Mouse (Mus musculus) neutrophil, adult 65 days (primary cell): Measurements from ENCODE around the gene Olfr706. TPM values are rescaled to one million over a fixed set of nuclear protein-coding genes. Genes with fewer than 3 reads are reported as not detected.

ENCODE experiments used
- total RNA-seq: library from RNA; stranded (reverse); gene quantifications from 2 replicates; pipeline ENCODE4 v1.2.4, GENCODE M21; 2023

The Olfr706 gene
- total RNA-seq, result not detected in 2 replicates

DNA sequence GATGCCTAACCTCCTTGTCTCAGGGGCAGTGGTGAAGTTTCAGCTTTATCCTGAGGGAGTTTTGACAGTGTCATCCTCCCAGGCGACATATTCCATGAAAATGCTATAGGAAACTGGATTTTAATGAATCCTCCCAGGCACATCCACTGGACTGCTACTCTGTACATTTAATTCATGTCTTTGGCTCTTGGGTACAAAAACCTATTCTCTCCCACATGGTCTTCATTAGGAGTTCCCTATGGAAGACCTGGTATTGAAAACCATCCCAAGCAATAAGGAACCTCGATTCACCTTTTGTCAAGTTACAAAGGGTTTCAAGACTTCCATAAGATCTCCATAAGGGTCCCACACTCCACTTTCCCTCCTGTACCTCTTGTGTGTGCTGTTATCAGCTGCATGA lies at the start of gene Olfr706:
Gene Olfr706 (minus strand): TSS at position 101 of the 400 bp plus-strand sequence.

DNA sequence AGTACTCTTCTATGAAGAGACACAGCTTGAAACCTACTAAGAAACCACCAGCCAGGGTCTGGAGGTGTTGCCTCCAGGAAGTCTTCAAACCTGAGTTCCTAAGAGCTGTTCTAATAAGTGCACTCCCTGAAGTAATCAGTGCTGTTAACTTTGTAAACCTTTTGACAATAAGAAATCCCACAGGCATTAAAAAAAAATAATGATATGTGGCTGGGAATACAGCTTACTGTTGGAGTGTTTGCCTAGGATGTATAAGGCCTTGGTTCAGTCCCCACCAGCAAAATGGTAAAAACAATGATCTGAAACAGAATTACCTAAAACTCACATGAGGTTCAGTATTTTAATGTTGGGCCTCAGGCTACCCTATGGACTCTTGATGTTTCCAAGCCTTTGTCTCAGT lies 44.2 kb upstream of the Olfr706 start, which contains the start of gene Olfr709-ps1:
Gene Olfr709-ps1 (minus strand): TSS at position 101 of the 400 bp plus-strand sequence.

GRCm38 (mm10) chr7:106907676-106908075 lies 19.7 kb upstream of the Olfr706 start, which contains the start of gene Olfr1532-ps1:
Gene Olfr1532-ps1, plus strand, starts transcription at chr7:106908001.

GRCm38 (mm10) chr7:106901141-106901540 lies 13.2 kb upstream of the Olfr706 start, which contains the start of gene Olfr707:
Gene Olfr707, minus strand, starts transcription at chr7:106901241.

GRCm38 (mm10) chr7:106876791-106877190 lies 11.2 kb downstream of the Olfr706 start, which contains the start of gene Olfr705:
Gene Olfr705, minus strand, starts transcription at chr7:106876891.

DNA sequence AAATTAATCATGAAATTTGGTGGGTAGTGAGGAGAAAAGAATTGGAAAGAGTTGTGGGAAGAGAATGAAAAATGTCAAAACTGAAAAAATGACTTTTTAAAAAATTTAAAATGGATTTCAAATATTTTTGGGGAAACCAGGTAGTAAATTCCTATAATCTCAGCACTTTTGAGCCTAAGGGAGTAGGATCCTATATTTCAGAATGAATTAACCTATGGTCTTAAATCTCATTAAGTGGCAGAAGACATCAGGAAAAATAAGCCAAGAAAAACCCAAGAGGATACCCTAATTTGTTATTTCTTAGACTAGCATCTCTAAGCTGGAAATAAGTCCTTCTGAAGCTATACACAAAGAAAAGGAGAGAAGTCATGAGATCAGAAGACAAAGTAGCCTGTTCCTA lies 25.1 kb downstream of the Olfr706 start, which contains the start of gene Olfr704:
Gene Olfr704 (plus strand): TSS at position 301 of the 400 bp plus-strand sequence.

DNA sequence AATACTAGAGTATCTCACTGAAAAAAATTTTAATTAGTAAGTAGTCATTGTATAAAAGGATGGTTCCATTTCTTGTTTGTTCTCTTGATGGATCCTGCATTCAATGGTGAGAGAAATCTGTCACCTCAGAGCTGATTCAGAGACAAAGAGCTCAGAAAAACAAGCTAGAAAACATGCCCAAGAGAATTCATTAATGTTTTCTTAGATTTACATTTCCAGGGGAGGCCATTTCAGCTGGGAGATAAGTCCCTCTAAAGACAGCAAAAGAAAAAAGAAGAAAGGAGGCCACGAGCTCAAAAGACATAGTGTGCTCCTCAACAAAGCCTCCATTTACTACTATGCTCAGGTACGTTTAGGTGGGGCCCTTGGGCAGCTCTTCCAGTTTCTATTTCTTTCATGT lies 44.9 kb downstream of the Olfr706 start, which contains the start of gene Olfr703:
Gene Olfr703 (plus strand): TSS at position 301 of the 400 bp plus-strand sequence.

GRCm38 (mm10) chr7:106833793-106834192 lies 54.2 kb downstream of the Olfr706 start, which contains the start of gene Olfr702:
Gene Olfr702, minus strand, starts transcription at chr7:106833893.

Other genes with a start within 250 kb of the Olfr706 start
- gene Olfr693, start 207.6 kb downstream of the Olfr706 start, total RNA-seq, result not detected in 2 replicates
- not detected in 2 replicates for gene Olfr694, start 196.3 kb downstream of the Olfr706 start, total RNA-seq
- gene Olfr695, start 171.8 kb downstream of the Olfr706 start, total RNA-seq, result not detected in 2 replicates
- gene Olfr697, start 145.7 kb downstream of the Olfr706 start, total RNA-seq, result not detected in 2 replicates
- gene Olfr698, start 132.8 kb downstream of the Olfr706 start, total RNA-seq, result not detected in 2 replicates
- not detected in 2 replicates for gene Olfr699, start 95.0 kb downstream of the Olfr706 start, total RNA-seq
- gene Olfr700, start 79.3 kb downstream of the Olfr706 start, total RNA-seq, result not detected in 2 replicates
- gene Olfr701, start 74.0 kb downstream of the Olfr706 start, total RNA-seq, result not detected in 2 replicates
- not detected in 2 replicates for gene Olfr702, start 54.3 kb downstream of the Olfr706 start, total RNA-seq
- gene Olfr703, start 44.8 kb downstream of the Olfr706 start, total RNA-seq, result not detected in 2 replicates
- gene Olfr704, start 25.0 kb downstream of the Olfr706 start, total RNA-seq, result not detected in 2 replicates
- gene Olfr705, start 11.3 kb downstream of the Olfr706 start, total RNA-seq, result not detected in 2 replicates
- not detected in 2 replicates for gene Olfr707, start 13.1 kb upstream of the Olfr706 start, total RNA-seq
- not detected in 2 replicates for gene Olfr1532-ps1, start 19.8 kb upstream of the Olfr706 start, total RNA-seq
- gene Olfr709-ps1, start 44.1 kb upstream of the Olfr706 start, total RNA-seq, result 0.09 TPM in 1 of 2 replicates, not detected in the other
- gene Olfr710, start 60.1 kb upstream of the Olfr706 start, total RNA-seq, result not detected in 2 replicates
- not detected in 2 replicates for gene Olfr6, start 75.8 kb upstream of the Olfr706 start, total RNA-seq
- not detected in 2 replicates for gene Olfr711, start 87.3 kb upstream of the Olfr706 start, total RNA-seq
- not detected in 2 replicates for gene Olfr2, start 117.9 kb upstream of the Olfr706 start, total RNA-seq
- not detected in 2 replicates for gene Olfr713, start 143.0 kb upstream of the Olfr706 start, total RNA-seq
- not detected in 2 replicates for gene Olfr714, start 182.8 kb upstream of the Olfr706 start, total RNA-seq
- not detected in 2 replicates for gene Olfr17, start 205.1 kb upstream of the Olfr706 start, total RNA-seq
- gene Olfr715b, start 222.2 kb upstream of the Olfr706 start, total RNA-seq, result not detected in 2 replicates
- gene Olfr715, start 242.9 kb upstream of the Olfr706 start, total RNA-seq, result not detected in 2 replicates